Mouse (Mus musculus) heart, embryonic 16.5 days (tissue): ENCODE data around the gene Tgm6. TPM values are rescaled to one million over a fixed set of nuclear protein-coding genes. Genes with fewer than 3 reads are reported as not detected.

Source experiments
- ATAC-seq: fragments of 200-750 bp; cut with Nextera tagmentation; replicated peaks from 2 replicates; pipeline ENCODE4 v1.8.0; 2017; ENCODE audit warnings: moderate number of reproducible peaks; ENCODE audit not compliant: insufficient read depth, low FRiP score; ENCODE audit errors: extremely low read depth
- H3K27ac ChIP-seq: fragments of 300-500 bp; sonication (generic); 2 replicates; pipeline ENCODE4 v1.5.1; 2014; ENCODE audit warnings: mild to moderate bottlenecking, low read length, control low read depth, moderate library complexity
- H3K27me3 ChIP-seq: fragments of 300-500 bp; sonication (generic); 2 replicates; pipeline ENCODE4 v1.6.1; 2014; ENCODE audit warnings: low read length, mixed read lengths; ENCODE audit not compliant: control insufficient read depth, insufficient read depth
- H3K36me3 ChIP-seq: fragments of 300-500 bp; sonication (generic); 2 replicates; pipeline ENCODE4 v1.6.1; 2014; ENCODE audit not compliant: control insufficient read depth, insufficient read depth
- H3K4me1 ChIP-seq: fragments of 300-500 bp; sonication (generic); 2 replicates; pipeline ENCODE4 v1.6.1; 2014; ENCODE audit warnings: low read length, mixed read lengths; ENCODE audit not compliant: control insufficient read depth, insufficient read depth
- H3K4me2 ChIP-seq: fragments of 300-500 bp; sonication (generic); 2 replicates; pipeline ENCODE4 v1.6.1; 2014; ENCODE audit warnings: low read depth, mild to moderate bottlenecking, control low read depth, low read length
- H3K4me3 ChIP-seq: fragments of 300-500 bp; sonication (generic); 2 replicates; pipeline ENCODE4 v1.5.1; 2014; ENCODE audit warnings: mild to moderate bottlenecking, control low read depth, low read length
- H3K9ac ChIP-seq: fragments of 300-500 bp; sonication (generic); 2 replicates; pipeline ENCODE4 v1.6.1; 2014; ENCODE audit warnings: low read length, control low read depth
- H3K9me3 ChIP-seq: fragments of 300-500 bp; sonication (generic); replicated peaks from 2 replicates; pipeline ENCODE4 v1.6.1; 2016; ENCODE audit warnings: low read length; ENCODE audit not compliant: control insufficient read depth
- WGBS: fragments of 180-500 bp; shearing (Covaris S2); extraction: QIAGEN DNeasy Blood & Tissue Kit; methylation state at CpG from one replicate; pipeline ENCODE4 v1.1.7; 2014; 5-methylcytosine and 5-hydroxymethylcytosine counted together
- polyA plus RNA-seq: library from polyadenylated mRNA; unstranded; fragments of >200 nt; fragmentation: Nextera tagmentation; extraction: Ambion mirVana; gene quantifications from 2 replicates; pipeline ENCODE4 v1.2.1, GENCODE M21; 2015

Gene Tgm6
- polyA plus RNA-seq, 1 experiment from 2014 or later: not detected

GRCm38 (mm10) chr2:130143011-130143410, 30.8 kb downstream of the Tgm6 start:
- Histone ChIP-seq H3K36me3 (no peaks in the 10 kb centered on the region), H3K4me3 (no peak overlapping the region), H3K4me2 (no peak overlapping the region), H3K4me1 (no peaks in the 10 kb centered on the region), H3K27me3 (no peaks in the 10 kb centered on the region), H3K9ac (no peak overlapping the region), H3K27ac (no peak overlapping the region), H3K9me3 (no peaks in the 10 kb centered on the region)
- WGBS: 86% methylated on average over 8 of the region's 8 CpGs
- ATAC-seq: no peak

- H3K4me2 ChIP-seq: no peak overlapping the region
- no peak for ATAC-seq
- H3K36me3 ChIP-seq: no peaks in the 10 kb centered on the region
- H3K4me3 ChIP-seq: no peak overlapping the region
- no peak overlapping the region for H3K27ac ChIP-seq
- H3K4me1 ChIP-seq: no peaks in the 10 kb centered on the region
- H3K27me3 ChIP-seq: no peaks in the 10 kb centered on the region
- WGBS: 67% methylated on average over 23 of the region's 23 CpGs
- no peaks in the 10 kb centered on the region for H3K9me3 ChIP-seq
- H3K9ac ChIP-seq: no peak overlapping the region
Measured at GRCm38 (mm10) chr2:130144703-130145324, 32.6 kb downstream of the Tgm6 start.

- 79% methylated on average over 5 of the region's 5 CpGs for WGBS
- no peak for ATAC-seq
- H3K36me3 ChIP-seq: no peaks in the 10 kb centered on the region
Measured at GRCm38 (mm10) chr2:130146089-130146668, 34.0 kb downstream of the Tgm6 start.

GRCm38 (mm10) chr2:130155171-130155570, 43.0 kb downstream of the Tgm6 start:
- no peaks in the 10 kb centered on the region for H3K9me3 ChIP-seq
- no peaks in the 10 kb centered on the region for H3K4me1 ChIP-seq
- H3K9ac ChIP-seq: no peak overlapping the region
- no peak overlapping the region for H3K4me2 ChIP-seq
- H3K36me3 ChIP-seq: no peaks in the 10 kb centered on the region
- no peak overlapping the region for H3K27ac ChIP-seq
- no peaks in the 10 kb centered on the region for H3K27me3 ChIP-seq
- H3K4me3 ChIP-seq: no peak overlapping the region
- WGBS: 74% methylated on average over 3 of the region's 3 CpGs
- ATAC-seq: no peak

More at GRCm38 (mm10) chr2:130146089-130146668, 34.0 kb downstream of the Tgm6 start:
- Histone ChIP-seq H3K9me3 (no peaks in the 10 kb centered on the region), H3K9ac (no peak overlapping the region), H3K27ac (no peak overlapping the region), H3K27me3 (no peaks in the 10 kb centered on the region), H3K4me3 (no peak overlapping the region), H3K4me2 (no peak overlapping the region), H3K4me1 (no peaks in the 10 kb centered on the region)

- Histone ChIP-seq H3K9me3 (no peaks in the 10 kb centered on the region), H3K4me2 (no peak overlapping the region)
Measured at GRCm38 (mm10) chr2:130155851-130156250, 43.6 kb downstream of the Tgm6 start.

GRCm38 (mm10) chr2:130157231-130158087, 45.2 kb downstream of the Tgm6 start:
- Histone ChIP-seq H3K27ac (no peak overlapping the region), H3K4me2 (no peak overlapping the region)
- WGBS: 68% methylated on average over 14 of the region's 14 CpGs

More at GRCm38 (mm10) chr2:130155851-130156250, 43.6 kb downstream of the Tgm6 start:
- Histone ChIP-seq H3K9ac (no peak overlapping the region), H3K27me3 (no peaks in the 10 kb centered on the region), H3K27ac (no peak overlapping the region), H3K4me1 (no peaks in the 10 kb centered on the region), H3K36me3 (no peaks in the 10 kb centered on the region), H3K4me3 (no peak overlapping the region)
- no peak for ATAC-seq

GRCm38 (mm10) chr2:130158088-130158437, 45.8 kb downstream of the Tgm6 start:
- Histone ChIP-seq H3K4me3 (no peak overlapping the region), H3K9ac (no peak overlapping the region), H3K4me1 (no peaks in the 10 kb centered on the region), H3K4me2 (no peak overlapping the region), H3K27me3 (no peaks in the 10 kb centered on the region), H3K36me3 (no peaks in the 10 kb centered on the region), H3K9me3 (no peaks in the 10 kb centered on the region), H3K27ac (no peak overlapping the region)
- no peak for ATAC-seq
- 61% methylated on average over 4 of the region's 4 CpGs for WGBS

More at GRCm38 (mm10) chr2:130157231-130158087, 45.2 kb downstream of the Tgm6 start:
- Histone ChIP-seq H3K36me3 (no peaks in the 10 kb centered on the region), H3K9ac (no peak overlapping the region), H3K4me3 (no peak overlapping the region), H3K9me3 (no peaks in the 10 kb centered on the region), H3K4me1 (no peaks in the 10 kb centered on the region), H3K27me3 (no peaks in the 10 kb centered on the region)
- ATAC-seq: no peak

- 81% methylated on average over 5 of the region's 5 CpGs for WGBS
- ATAC-seq: no peak
Measured at GRCm38 (mm10) chr2:130162701-130163100, 50.5 kb downstream of the Tgm6 start.

More at GRCm38 (mm10) chr2:130162701-130163100, 50.5 kb downstream of the Tgm6 start:
- H3K9me3 ChIP-seq: no peaks in the 10 kb centered on the region
- no peaks in the 10 kb centered on the region for H3K4me1 ChIP-seq
- H3K9ac ChIP-seq: no peak overlapping the region
- H3K4me2 ChIP-seq: no peak overlapping the region
- H3K4me3 ChIP-seq: no peak overlapping the region
- H3K36me3 ChIP-seq: peaks cover 4% of the 10 kb centered on the region
- H3K27me3 ChIP-seq: no peaks in the 10 kb centered on the region
- H3K27ac ChIP-seq: no peak overlapping the region
